Mouse (Mus musculus): ENCODE measurements around the gene Znfx1.

Znfx1 gene

DNA sequence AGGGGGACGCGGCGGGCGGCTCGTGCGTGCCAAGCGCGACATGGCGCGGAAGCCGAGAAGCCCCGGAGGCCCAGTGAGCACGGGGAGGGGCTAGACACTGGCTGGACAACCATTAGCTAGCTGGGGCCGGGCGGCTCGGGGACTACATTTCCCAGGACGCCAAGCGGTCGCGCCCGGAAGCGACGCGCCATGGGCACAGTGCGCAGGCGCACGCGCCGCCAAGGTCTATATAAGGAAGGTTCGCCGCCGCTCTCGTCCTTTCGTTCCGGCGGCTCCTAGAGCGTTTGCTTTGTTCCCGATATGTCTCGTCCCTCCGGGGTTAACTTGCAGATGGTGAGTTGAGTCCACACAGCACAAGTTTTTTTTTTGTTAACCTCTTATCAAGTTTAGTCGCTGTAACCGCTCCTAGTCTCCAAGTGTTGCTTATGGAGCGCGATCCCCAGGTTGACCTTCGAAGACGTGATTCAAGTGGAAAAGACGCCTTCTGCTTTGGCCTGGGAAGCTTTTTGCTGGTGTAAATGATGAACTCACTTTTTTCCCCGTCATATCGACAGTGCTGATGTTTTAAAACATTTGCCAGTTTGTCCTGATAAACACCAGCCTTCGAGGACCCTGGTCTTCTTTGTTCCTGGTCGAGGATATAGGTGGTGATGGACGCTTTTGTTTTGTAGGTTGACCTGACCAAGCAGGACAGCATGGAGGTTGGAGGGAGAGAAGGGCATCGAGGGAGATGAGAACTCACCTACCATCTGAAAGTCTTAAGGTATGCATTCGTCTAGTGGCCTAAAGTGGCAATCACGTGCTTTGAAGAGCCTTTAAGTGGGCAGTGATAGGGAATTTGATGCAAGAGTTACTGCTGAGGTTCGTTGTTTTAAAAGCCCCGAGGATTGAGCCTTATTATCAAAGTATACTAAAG, at the start of gene Znfx1:
TSS of gene Znfx1 (minus strand) at position 51 of the 916 bp plus-strand sequence.
- peak; percentile 97 for DNase-seq (ENCODE audit: low spot score)

DNA sequence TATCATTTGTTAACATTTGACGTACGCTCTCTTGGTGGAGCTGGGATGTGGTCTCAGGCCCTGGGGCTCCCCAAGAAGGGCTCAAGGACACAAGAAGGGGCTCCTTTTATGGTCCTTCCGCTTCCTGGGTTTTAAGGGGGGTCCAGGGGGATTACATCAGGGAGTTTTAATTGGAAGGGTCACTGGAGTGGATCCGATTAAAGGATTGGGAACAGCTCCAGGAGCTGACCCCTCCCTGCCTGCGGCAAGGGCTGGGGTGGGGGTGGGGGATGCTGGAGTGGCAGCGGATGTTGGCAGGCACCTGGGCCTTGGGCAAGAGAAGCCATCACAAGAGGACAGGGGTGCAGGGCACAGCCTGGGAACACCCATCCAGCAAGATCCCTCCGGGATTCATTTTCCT, 49.4 kb upstream of the Znfx1 start:
- no peak for DNase-seq (ENCODE audit: low spot score)

DNA sequence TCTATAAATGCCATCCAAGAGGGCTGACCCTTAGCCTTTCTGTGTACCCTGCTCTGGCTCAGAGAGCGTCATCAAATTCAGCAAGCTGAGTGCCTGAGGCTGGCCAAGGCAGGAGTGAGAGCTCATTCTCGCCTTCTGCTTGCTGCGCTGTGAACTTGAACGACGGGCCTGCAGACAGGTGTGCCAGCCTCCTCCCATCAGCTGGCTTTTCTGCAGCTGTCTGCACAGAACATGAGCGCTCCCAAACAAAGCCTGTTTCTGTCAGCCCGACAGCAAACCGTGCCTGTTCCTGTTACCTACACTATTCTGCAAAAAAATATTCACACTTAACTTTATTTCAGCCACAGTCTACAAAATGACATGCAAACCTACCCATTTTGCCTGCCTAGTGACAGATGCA, 46.7 kb upstream of the Znfx1 start:
- no peak for DNase-seq (ENCODE audit: low spot score)

DNA sequence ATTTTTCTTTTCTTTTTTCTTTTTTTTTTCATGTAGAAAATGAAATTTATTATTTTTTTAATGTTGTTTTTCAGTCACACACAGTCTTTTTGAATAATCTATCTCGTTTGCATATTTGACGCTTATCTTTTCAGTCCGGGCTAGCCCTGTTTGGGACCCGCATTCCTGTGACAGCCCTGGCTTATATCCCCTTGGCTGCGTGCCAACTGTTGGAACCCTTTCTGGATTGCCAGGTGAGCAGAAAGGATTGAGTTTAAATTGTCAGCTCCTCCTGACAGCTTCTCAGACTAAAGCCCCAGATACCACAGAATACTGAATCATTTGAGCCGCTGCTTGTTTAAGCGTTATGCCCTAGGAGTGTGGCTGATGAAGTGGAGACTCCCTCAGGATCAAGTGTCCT, 40.7 kb upstream of the Znfx1 start:
- DNase-seq (ENCODE audit: low spot score) = no peak

DNA sequence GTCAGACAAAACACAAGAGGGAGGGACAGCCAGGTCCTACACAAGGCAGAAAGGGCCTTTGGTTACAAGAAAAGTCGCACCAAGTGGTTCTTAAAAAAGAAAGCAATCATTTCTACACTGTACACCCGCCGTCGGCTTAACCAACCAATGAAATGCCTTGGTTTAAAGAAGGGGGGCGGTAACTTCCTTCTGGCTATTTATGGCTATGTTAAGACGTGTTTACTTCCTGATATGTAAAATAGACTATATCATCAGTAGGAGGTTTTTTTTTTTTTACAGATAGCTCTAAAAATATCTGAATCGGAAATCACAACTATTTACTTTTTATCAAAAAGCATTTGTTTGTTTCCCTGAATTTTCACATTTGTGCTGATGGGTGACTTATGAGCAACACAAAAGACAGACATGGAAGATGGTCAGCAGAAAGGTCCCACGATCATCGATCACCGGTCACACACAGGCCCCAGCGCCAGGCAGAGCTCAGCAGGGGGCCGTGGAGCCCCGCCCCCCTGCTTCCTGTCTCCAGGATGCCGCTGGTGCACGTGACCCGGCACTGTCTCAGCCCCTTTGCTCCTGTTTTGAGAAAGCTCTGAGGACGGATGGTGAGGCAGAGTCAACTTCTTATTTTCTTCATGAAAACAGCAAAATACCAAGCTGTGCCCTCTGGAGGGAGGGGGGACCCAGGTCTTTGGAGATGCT, 39.1 kb upstream of the Znfx1 start:
- DNase-seq (ENCODE audit: low spot score) = no peak

DNA sequence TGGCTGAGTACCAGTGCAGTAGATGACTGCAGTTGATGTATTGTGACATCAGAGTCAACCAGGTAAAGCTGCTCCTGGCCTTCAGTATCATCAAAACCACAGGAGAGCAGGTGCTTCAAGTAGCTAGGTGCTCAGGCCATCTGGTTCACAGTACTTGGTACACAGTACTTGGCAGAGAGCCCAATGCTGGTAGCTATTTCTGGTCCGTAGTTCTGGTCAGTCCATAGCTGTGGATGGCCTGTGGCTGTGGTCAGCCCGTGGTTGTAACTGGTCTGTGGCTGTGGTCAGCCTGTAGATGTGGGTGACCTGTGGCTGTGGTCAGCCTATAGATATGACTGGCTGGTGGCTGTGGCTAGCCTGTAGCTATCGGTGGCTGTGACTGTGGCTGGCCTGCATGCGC, 31.9 kb upstream of the Znfx1 start:
- DNase-seq (ENCODE audit: low spot score) = no peak

DNA sequence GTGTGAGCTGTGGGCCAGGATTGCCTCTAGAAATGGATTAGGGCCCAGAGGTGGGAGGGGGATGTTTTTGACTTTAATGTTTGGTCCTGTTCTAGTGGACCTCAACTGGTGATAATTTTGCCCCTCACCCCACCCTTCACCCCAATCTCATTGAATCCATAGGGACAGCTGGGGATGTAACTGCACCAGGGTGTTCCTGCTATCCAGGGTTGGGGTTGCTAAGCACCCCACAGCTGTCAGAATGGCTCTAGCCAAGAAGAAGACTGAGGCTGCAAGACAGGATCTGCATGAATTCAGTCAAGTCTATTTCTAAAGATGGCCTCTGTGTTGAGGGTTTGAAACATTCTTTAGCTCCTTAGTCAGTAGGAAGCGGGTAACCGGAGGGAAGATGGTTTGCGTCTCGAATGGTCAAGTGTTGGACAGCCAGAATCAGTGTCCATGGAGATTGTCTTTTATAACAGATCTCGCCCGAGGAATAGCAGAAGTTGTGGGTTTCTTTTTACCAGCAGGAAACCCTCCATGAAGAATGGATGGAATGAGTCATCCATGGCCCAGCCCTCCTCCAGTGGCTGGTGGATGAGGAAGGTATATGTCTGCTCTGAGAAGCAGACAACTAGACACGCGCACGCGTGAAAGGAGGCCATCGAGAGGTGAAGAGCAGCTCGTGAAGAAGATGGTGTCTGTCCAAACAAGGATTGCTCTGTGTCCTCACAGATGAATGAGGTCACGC, 30.5 kb upstream of the Znfx1 start:
- DNase-seq (ENCODE audit: low spot score) = no peak

DNA sequence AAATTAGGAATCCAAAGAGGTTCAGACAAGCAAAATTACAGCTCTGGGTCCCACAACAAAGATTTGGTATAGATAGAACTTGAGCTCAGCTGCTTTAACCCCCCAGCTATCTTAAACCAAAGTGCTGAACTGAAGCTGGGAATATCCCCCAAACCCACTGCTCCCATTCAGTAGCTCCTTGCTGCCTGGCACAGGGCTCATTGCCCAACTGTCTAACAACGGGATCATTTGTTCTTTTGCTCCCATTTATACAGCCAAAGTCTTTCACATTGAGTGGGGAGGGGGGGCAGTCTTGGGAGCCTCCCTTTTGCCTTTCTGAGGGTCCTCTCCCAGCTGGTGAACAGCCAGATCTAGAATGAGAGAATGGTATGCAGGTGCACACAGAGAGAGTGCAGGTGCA, 27.5 kb upstream of the Znfx1 start:
- DNase-seq (ENCODE audit: low spot score) = no peak

DNA sequence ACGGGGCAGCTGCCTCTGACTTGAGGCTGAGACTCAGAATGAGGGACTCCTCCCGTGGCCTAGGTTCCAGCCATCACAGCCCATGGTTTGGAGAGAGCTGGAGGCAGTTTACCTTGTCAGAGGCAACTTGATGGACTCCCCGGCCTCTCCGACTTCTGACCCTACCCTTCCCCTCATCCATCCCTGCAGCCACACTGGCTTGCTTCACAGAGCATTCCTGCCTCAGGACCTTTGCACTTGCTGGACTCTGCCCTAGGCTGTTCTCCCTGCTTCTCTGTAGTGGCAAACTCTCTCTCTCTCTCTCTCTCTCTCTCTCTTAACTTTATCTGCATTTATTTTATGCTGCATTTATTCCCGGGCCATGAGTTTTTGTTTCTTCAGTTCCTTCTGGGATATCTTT, 24.0 kb upstream of the Znfx1 start:
- no peak for DNase-seq (ENCODE audit: low spot score)

DNA sequence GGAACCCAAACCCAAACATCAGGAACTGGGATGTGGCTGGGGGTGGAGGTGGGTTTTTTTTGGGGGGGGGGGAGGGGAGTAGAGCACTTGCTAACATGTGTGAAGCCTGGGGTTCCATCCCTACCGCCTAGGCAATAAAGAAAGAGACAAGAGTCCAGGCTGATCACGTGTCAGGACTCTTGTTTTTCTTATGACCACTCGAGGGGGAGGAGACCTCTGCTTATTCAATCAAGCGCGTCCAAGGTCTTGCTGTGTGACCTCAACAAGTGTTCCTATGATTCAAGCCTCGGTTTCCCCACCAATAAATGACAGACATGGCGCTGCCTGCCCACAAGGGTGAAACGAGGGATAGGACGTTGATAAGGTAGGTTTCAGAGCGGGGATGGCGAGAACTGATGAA, 23.3 kb upstream of the Znfx1 start:
- DNase-seq (ENCODE audit: low spot score) = no peak

DNA sequence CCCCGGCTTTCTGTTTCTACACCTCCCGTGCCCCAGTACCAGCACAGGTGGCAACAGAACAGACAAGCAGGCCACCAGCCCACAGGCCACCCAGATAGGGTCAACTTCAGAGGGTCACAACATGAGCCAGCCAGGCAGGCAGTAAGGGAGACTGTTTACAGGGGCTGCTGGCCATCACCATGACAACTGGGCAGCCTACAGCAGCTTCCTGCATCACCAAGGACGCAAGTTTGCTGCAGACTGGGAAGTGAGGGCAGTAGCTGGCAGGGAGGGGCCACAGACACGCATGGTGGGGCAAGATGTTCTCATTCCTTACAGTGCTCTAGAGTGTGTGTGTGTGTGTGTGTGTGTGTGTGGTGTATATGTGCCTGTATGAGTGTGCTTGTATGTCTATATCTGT, 18.8 kb upstream of the Znfx1 start:
- DNase-seq (ENCODE audit: low spot score) = no peak

DNA sequence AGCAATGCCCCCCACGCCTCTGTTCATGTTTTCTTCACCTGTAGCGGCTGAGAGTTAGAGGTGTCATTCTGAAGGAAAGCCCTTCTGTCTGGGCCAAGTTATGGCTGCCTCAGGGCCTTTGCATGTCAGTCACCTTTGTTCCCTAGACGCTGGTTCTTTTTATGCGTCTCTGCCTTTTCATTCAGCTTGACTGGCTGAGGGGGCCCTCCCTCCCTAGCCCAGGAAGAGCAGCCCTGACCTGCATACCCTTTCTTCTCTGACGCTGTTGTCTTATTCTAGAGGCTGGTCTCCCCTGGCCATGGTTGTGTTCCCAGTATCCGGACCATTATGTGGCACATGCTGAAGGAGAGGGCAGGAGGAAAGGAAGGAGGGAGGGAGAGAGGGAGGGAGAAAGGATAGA, 18.3 kb upstream of the Znfx1 start:
- no peak for DNase-seq (ENCODE audit: low spot score)

DNA sequence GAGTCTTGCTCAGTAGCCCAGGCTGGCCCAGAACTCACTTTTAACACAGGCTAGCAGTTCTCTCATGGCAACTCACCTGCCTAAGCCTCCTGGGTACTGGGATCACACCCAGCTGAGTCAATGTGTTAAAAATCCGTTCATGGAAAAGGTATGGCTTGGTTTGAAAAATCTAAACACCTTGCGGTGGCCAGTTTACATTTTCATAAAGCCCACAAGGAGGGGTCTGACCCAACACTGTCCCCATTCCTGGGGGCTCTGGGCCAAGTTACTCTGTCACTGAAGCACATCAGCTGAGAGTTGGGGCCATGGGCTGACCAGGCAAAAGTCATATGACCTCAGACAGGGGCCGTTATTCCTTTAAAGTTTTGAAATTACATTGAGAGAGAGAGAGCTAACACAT, 17.6 kb upstream of the Znfx1 start:
- no peak for DNase-seq (ENCODE audit: low spot score)

DNA sequence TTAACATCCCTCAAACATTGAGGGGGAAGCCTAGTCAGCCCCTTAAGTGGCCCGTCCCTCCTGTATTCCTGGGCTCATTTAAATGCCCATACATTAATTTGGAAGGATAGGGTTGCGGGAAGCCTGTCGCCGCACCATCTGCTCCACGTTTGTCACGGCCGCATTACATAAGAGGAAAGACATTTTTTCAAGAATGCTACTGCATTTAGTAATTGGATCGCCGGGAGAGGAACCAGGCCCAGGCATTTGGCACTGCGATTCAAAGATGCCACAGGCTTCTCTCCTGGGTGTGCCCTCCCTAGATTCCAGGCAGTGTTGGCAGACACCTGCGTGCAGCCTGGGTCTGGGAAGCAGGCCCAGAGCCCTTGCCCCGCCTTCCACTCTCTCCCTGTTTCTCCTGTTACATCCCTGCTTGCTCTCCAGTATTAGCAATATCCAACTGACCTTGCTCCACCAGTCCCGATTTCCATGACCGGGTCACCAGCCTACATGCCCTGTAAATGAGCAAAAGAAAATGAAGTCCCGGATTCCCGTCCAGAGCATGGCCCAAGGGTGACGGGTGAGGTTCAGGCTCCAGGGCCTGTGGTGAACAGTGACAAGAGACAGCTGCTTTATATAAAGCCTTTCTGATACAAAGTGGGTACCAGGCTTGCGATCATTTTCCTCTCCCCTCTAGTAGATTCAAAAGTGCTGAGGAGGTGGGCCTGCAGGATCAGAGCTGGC, 16.9 kb upstream of the Znfx1 start:
- peak; percentile 74 for DNase-seq (ENCODE audit: low spot score)

DNA sequence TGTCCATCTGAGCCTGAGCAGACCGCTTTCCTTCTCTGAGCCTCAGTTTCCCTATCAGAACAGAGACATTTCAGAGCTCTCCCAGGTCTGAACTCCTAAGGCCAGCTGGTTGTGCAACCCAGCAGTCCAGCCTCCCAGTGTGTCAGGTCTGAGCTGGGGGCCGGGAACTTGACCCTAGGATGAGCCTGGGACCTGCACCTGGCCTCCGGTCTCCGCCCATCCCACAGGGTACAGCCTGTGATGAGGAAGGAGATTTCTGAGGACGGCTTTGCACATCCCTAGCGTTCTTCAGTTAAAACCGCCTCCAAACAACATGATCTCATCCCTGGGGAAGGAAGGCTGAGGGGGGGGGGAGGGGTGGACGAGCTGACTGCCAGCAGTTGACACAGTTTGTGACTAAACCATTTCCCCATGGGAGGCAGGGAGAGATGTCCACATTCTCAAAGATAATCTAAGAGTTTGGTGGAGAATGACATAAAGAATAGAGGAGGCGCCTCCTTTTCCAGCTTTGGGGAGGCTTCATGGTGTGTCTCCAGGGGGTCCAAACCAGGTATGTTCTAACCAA, 16.2 kb upstream of the Znfx1 start:
- peak; percentile 87 for DNase-seq (ENCODE audit: low spot score)

DNA sequence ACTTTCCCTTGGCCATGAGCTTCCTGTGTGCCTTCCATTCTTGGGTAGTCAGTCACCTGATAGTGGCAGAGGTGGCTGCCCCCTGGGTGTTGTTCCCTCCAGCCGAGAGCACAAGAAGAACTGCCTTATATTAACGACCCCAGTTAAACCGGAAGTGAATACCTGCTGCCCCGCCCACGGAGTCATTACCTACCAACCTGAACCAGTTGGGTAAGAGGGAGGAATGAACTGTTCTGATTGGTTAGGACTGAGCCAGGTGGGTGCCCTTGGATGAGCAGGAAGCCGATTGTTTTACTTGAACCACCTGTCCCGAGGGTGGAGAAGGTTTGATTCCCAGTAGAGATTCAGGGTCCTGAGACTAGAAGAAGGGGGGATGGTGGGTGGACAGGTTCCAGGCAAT, 15.7 kb upstream of the Znfx1 start:
- no peak for DNase-seq (ENCODE audit: low spot score)

DNA sequence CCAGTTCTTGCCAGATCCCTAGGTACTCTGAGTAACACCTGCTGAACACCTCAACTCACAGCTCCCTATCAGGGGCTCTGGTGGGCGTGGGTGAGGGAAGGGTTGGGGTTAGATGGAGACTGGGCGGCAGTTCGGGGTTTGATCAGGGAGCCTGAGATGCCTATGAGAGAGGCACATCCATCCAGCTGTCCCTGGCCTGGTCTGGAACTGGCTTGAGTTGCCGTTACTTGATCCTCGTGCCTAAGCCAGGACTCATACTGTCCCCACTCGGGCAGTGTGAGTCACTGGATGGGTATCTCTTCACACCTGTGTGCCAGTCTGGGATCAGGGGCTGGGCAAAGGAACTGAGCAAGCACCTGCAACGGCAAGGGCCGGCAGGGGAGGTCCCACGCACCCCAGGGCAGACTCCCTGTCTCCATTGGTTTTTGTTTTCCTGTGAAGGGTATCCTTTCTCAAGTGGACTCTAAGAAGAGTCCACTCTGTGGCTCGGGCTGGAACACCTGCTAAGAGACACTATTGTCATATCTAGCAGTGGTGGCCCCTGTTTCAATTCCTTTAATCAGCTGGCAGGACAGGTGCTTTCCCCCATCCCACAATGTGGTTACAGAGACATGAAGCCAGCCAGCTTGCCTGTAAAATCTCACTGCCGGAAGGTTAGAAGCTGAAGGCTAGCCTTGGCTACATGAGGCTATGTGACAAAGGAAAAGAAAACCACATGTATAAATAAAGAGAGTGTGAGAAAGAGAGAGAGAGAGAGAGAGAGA, 14.6 kb upstream of the Znfx1 start:
- no peak for DNase-seq (ENCODE audit: low spot score)

DNA sequence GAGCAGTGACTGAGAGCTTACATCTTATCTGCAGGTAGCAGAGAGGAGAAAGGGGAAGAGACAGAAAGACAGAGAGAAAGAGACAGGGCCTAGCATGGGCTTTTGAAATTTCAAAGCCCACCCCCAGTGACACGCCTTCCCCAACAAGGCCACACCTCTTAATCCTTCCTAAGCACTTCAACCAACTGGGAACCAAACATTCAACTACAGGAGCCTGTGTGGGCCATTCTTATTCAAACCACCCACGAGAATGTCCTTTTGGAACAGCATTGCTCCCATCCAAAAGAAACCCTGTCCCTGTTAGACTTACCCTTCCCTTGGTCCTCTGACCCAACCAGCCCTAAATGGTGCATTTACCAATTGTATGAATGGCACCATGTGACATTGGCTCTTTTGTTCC, 13.9 kb upstream of the Znfx1 start:
- no peak for DNase-seq (ENCODE audit: low spot score)

DNA sequence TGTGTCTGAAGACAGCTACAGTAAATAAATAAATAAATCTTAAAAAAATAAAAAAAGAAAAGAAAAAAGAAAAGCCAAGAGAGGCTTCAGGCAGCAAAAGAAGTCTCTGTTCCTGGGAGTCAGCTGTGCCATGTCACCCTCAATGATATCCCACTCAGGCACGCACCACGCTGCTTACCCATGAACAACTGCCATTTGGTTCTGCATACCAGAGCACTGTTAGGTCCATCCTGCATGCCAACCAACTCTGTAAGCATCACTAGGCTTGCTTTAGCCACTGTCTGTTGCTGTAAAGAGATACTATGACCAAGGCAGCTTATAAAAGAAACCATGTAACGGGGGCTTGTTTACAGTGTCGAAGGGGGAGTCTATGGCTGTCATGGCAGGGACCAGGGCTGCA, 13.5 kb upstream of the Znfx1 start:
- no peak for DNase-seq (ENCODE audit: low spot score)

DNA sequence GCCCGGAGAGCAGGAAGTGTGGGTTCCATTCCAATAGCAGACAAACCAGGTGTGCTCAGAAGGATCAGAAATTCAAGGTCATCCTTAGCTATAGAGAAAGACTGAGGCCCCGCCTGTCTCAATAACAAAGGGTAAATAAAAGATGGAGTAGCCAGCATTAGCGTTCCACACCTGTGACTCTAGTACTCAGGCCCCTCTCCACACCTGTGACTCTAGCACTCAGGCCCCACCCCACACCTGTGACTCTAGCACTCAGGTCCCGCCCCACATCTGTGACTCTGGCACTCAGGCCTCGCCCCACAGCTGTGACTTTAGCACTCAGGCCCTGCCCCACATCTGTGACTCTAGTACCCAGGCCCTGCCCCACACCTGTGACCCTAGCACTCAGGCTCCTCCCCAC, 11.8 kb upstream of the Znfx1 start:
- no peak for DNase-seq (ENCODE audit: low spot score)
